Mouse (Mus musculus): ENCODE measurements around the gene Srms. TPM values are rescaled to one million over a fixed set of nuclear protein-coding genes. Genes with fewer than 3 reads are reported as not detected.

Srms gene
- polyA plus RNA-seq, 1 experiment from 2014 or later, result 0.05 TPM

GRCm38 (mm10) chr2:181227122-181227521 lies 14.1 kb upstream of the Srms start:
- Histone ChIP-seq H3K4me3 (ENCODE audit: low read length) (no peak overlapping the region), H3K9me3 (replicated peaks; ENCODE audit: control insufficient read depth, low read length) (no peaks in the 10 kb centered on the region), H3K4me2 (ENCODE audit: low read depth, low read length) (no peak overlapping the region), H3K27ac (ENCODE audit: low read length) (no peak overlapping the region), H3K36me3 (ENCODE audit: control insufficient read depth, insufficient read depth) (no peaks in the 10 kb centered on the region), H3K4me1 (ENCODE audit: control insufficient read depth, insufficient read depth, low read length) (no peaks in the 10 kb centered on the region), H3K9ac (ENCODE audit: low read length) (no peak overlapping the region), H3K27me3 (ENCODE audit: control insufficient read depth, insufficient read depth, low read length) (no peaks in the 10 kb centered on the region)
- no peak for ATAC-seq (replicated peaks; ENCODE audit: extremely low read depth, insufficient read depth, low FRiP score)
- 70% methylated on average over 3 of the region's 3 CpGs for WGBS

- no peak overlapping the region for H3K4me3 ChIP-seq (ENCODE audit: low read length)
- H3K27me3 ChIP-seq (ENCODE audit: control insufficient read depth, insufficient read depth, low read length), result no peaks in the 10 kb centered on the region
- no peak overlapping the region for H3K9ac ChIP-seq (ENCODE audit: low read length)
- 71% methylated on average over 2 of the region's 2 CpGs for WGBS
- no peak for ATAC-seq (replicated peaks; ENCODE audit: extremely low read depth, insufficient read depth, low FRiP score)
- H3K9me3 ChIP-seq (replicated peaks; ENCODE audit: control insufficient read depth, low read length), result no peaks in the 10 kb centered on the region
- no peaks in the 10 kb centered on the region for H3K36me3 ChIP-seq (ENCODE audit: control insufficient read depth, insufficient read depth)
- H3K4me1 ChIP-seq (ENCODE audit: control insufficient read depth, insufficient read depth, low read length), result peaks cover 6% of the 10 kb centered on the region
- H3K27ac ChIP-seq (ENCODE audit: low read length), result no peak overlapping the region
- H3K4me2 ChIP-seq (ENCODE audit: low read depth, low read length), result no peak overlapping the region
Measured at GRCm38 (mm10) chr2:181224994-181225393, 12.0 kb upstream of the Srms start.

- Histone ChIP-seq H3K27ac (ENCODE audit: low read length) (peak overlapping the region; percentile 62), H3K36me3 (ENCODE audit: control insufficient read depth, insufficient read depth) (no peaks in the 10 kb centered on the region), H3K9ac (ENCODE audit: low read length) (peak overlapping the region; percentile 52; the same call in 1 of the 2 replicates), H3K9me3 (replicated peaks; ENCODE audit: control insufficient read depth, low read length) (no peaks in the 10 kb centered on the region), H3K4me1 (ENCODE audit: control insufficient read depth, insufficient read depth, low read length) (peaks cover 17% of the 10 kb centered on the region), H3K27me3 (ENCODE audit: control insufficient read depth, insufficient read depth, low read length) (no peaks in the 10 kb centered on the region), H3K4me2 (ENCODE audit: low read depth, low read length) (peak overlapping the region; percentile 75), H3K4me3 (ENCODE audit: low read length) (peak overlapping the region; percentile 48)
- ATAC-seq (replicated peaks; ENCODE audit: extremely low read depth, insufficient read depth, low FRiP score), result no peak
- 32% methylated on average over 2 of the region's 2 CpGs for WGBS
Measured at GRCm38 (mm10) chr2:181220361-181220760, 7.4 kb upstream of the Srms start.

GRCm38 (mm10) chr2:181219538-181220216 lies 6.7 kb upstream of the Srms start, which contains the start of gene Fndc11:
TSS of gene Fndc11 (plus strand) at chr2:181220013.
- ATAC-seq (replicated peaks; ENCODE audit: extremely low read depth, insufficient read depth, low FRiP score), result peak; percentile 94
- Histone ChIP-seq H3K27ac (ENCODE audit: low read length) (peak within 1 kb of the TSS; percentile 67), H3K27me3 (ENCODE audit: control insufficient read depth, insufficient read depth, low read length) (no peaks in the 10 kb centered on the region), H3K9me3 (replicated peaks; ENCODE audit: control insufficient read depth, low read length) (no peaks in the 10 kb centered on the region), H3K4me2 (ENCODE audit: low read depth, low read length) (peak within 1 kb of the TSS; percentile 75), H3K4me3 (ENCODE audit: low read length) (peak within 1 kb of the TSS; percentile 48), H3K36me3 (ENCODE audit: control insufficient read depth, insufficient read depth) (no peaks in the 10 kb centered on the region), H3K9ac (ENCODE audit: low read length) (peak within 1 kb of the TSS; percentile 52), H3K4me1 (ENCODE audit: control insufficient read depth, insufficient read depth, low read length) (peaks cover 17% of the 10 kb centered on the region)
- 3% methylated on average over 25 of the region's 25 CpGs for WGBS

GRCm38 (mm10) chr2:181218881-181219485 lies 6.0 kb upstream of the Srms start:
- H3K4me2 ChIP-seq (ENCODE audit: low read depth, low read length), result peak overlapping the region; percentile 75; the same call in 1 of the 2 replicates

GRCm38 (mm10) chr2:181216037-181216436 lies 3.1 kb upstream of the Srms start:
- ATAC-seq (replicated peaks; ENCODE audit: extremely low read depth, insufficient read depth, low FRiP score), result no peak
- Histone ChIP-seq H3K4me3 (ENCODE audit: low read length) (no peak overlapping the region), H3K9ac (ENCODE audit: low read length) (no peak overlapping the region), H3K9me3 (replicated peaks; ENCODE audit: control insufficient read depth, low read length) (no peaks in the 10 kb centered on the region), H3K4me1 (ENCODE audit: control insufficient read depth, insufficient read depth, low read length) (peaks cover 25% of the 10 kb centered on the region), H3K4me2 (ENCODE audit: low read depth, low read length) (no peak overlapping the region), H3K27ac (ENCODE audit: low read length) (no peak overlapping the region), H3K27me3 (ENCODE audit: control insufficient read depth, insufficient read depth, low read length) (peaks cover 32% of the 10 kb centered on the region), H3K36me3 (ENCODE audit: control insufficient read depth, insufficient read depth) (no peaks in the 10 kb centered on the region)
- WGBS, result 84% methylated on average over 6 of the region's 6 CpGs

More at GRCm38 (mm10) chr2:181218881-181219485, 6.0 kb upstream of the Srms start:
- H3K9ac ChIP-seq (ENCODE audit: low read length), result no peak overlapping the region
- H3K27me3 ChIP-seq (ENCODE audit: control insufficient read depth, insufficient read depth, low read length), result peaks cover 6% of the 10 kb centered on the region
- H3K36me3 ChIP-seq (ENCODE audit: control insufficient read depth, insufficient read depth), result no peaks in the 10 kb centered on the region
- H3K9me3 ChIP-seq (replicated peaks; ENCODE audit: control insufficient read depth, low read length), result no peaks in the 10 kb centered on the region
- no peak overlapping the region for H3K4me3 ChIP-seq (ENCODE audit: low read length)
- H3K27ac ChIP-seq (ENCODE audit: low read length), result peak overlapping the region; percentile 67
- peaks cover 17% of the 10 kb centered on the region for H3K4me1 ChIP-seq (ENCODE audit: control insufficient read depth, insufficient read depth, low read length)
- ATAC-seq (replicated peaks; ENCODE audit: extremely low read depth, insufficient read depth, low FRiP score), result peak; percentile 4; the same call in 1 of the 2 replicates
- WGBS, result 54% methylated on average over 5 of the region's 5 CpGs

GRCm38 (mm10) chr2:181212389-181213020 lies 480 bp downstream of the Srms start:
- peak; percentile 28; the same call in 1 of the 2 replicates for ATAC-seq (replicated peaks; ENCODE audit: extremely low read depth, insufficient read depth, low FRiP score)
- Histone ChIP-seq H3K4me2 (ENCODE audit: low read depth, low read length) (peak overlapping the region; percentile 70), H3K36me3 (ENCODE audit: control insufficient read depth, insufficient read depth) (no peaks in the 10 kb centered on the region), H3K9ac (ENCODE audit: low read length) (peak overlapping the region; percentile 52), H3K27ac (ENCODE audit: low read length) (no peak overlapping the region), H3K4me1 (ENCODE audit: control insufficient read depth, insufficient read depth, low read length) (peaks cover 8% of the 10 kb centered on the region), H3K9me3 (replicated peaks; ENCODE audit: control insufficient read depth, low read length) (no peaks in the 10 kb centered on the region), H3K27me3 (ENCODE audit: control insufficient read depth, insufficient read depth, low read length) (peaks cover 35% of the 10 kb centered on the region), H3K4me3 (ENCODE audit: low read length) (peak overlapping the region; percentile 48)
- 4% methylated on average over 34 of the region's 34 CpGs for WGBS

- Histone ChIP-seq H3K27me3 (ENCODE audit: control insufficient read depth, insufficient read depth, low read length) (peaks cover 4% of the 10 kb centered on the region), H3K4me3 (ENCODE audit: low read length) (no peak overlapping the region), H3K4me1 (ENCODE audit: control insufficient read depth, insufficient read depth, low read length) (no peaks in the 10 kb centered on the region), H3K27ac (ENCODE audit: low read length) (no peak overlapping the region), H3K36me3 (ENCODE audit: control insufficient read depth, insufficient read depth) (no peaks in the 10 kb centered on the region), H3K9ac (ENCODE audit: low read length) (no peak overlapping the region), H3K9me3 (replicated peaks; ENCODE audit: control insufficient read depth, low read length) (no peaks in the 10 kb centered on the region), H3K4me2 (ENCODE audit: low read depth, low read length) (no peak overlapping the region)
- WGBS, result 62% methylated on average over 9 of the region's 9 CpGs
- ATAC-seq (replicated peaks; ENCODE audit: extremely low read depth, insufficient read depth, low FRiP score), result no peak
Measured at GRCm38 (mm10) chr2:181206118-181206517, 6.9 kb downstream of the Srms start.

GRCm38 (mm10) chr2:181205678-181206077 lies 7.3 kb downstream of the Srms start:
- Histone ChIP-seq H3K4me3 (ENCODE audit: low read length) (no peak overlapping the region), H3K4me2 (ENCODE audit: low read depth, low read length) (no peak overlapping the region), H3K4me1 (ENCODE audit: control insufficient read depth, insufficient read depth, low read length) (no peaks in the 10 kb centered on the region), H3K9ac (ENCODE audit: low read length) (no peak overlapping the region), H3K27ac (ENCODE audit: low read length) (no peak overlapping the region), H3K27me3 (ENCODE audit: control insufficient read depth, insufficient read depth, low read length) (peaks cover 2% of the 10 kb centered on the region; the same call in 1 of the 2 replicates), H3K9me3 (replicated peaks; ENCODE audit: control insufficient read depth, low read length) (no peaks in the 10 kb centered on the region), H3K36me3 (ENCODE audit: control insufficient read depth, insufficient read depth) (no peaks in the 10 kb centered on the region)
- no peak for ATAC-seq (replicated peaks; ENCODE audit: extremely low read depth, insufficient read depth, low FRiP score)
- 65% methylated on average over 5 of the region's 5 CpGs for WGBS

All from heart, embryonic 16.5 days (tissue).